Mouse (Mus musculus) bone marrow, adult 2 months (tissue): Measurements from ENCODE around the gene Gm5286.
"Not testable (repeated sequence)": the region's sequence is repeated elsewhere in the genome, so short reads cannot be mapped to it uniquely, and the experiment has no call there.

Experiments
- CTCF ChIP-seq: fragments of 200-500 bp; IDR thresholded peaks from 2 replicates; pipeline ENCODE4 v1.5.1; 2011; ENCODE audit warnings: low read length, control low read depth; ENCODE audit not compliant: control insufficient read depth, insufficient read depth
- POLR2A ChIP-seq: fragments of 200-500 bp; IDR thresholded peaks from 2 replicates; pipeline ENCODE4 v1.6.1; 2011; ENCODE audit warnings: low read depth, mild to moderate bottlenecking, control low read depth, low read length, borderline replicate concordance; ENCODE audit not compliant: control insufficient read depth

- not testable (repeated sequence) for TF ChIP-seq POLR2A, CTCF
Observed at GRCm38 (mm10) chr3:94167351-94167750, 29.2 kb upstream of the Gm5286 start.
